11 mouse cellular contexts compared by ENCODE assay signal in the genomic region with DNA sequence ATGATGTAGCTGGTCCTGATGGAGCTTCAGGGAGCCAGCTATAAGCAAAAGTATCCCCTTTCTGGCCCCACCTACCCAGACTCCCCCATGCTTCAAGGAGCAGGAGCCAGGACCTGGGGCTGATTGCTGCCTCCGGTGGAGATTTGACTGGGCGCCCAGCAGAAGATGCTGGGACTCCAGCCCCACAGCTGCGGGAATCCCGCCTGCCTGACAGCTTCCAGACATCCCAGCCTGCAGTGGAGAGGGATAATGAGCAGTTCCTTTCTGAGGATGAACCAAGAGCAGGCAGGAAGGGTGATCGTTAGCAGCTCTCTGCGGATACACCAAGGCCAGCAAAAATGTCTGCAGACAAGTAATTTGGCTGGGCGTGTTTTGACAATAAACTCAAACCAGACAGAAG.
DNase-seq lines count a peak whose midpoint lies in the region; ATAC-seq and TF ChIP-seq lines count a peak whose summit lies in the region.
"Had no signal": no experiment of that assay in that cellular context is flagged by ENCODE, and none has a peak within 500 bp of the region (broad histone marks: within the 10 kb centered on the region; RNA-seq: fewer than 3 reads in every experiment).

No protein-coding gene starts in this region.

- H3K36me3 ChIP-seq in forebrain, postnatal 0 days (ENCODE audit: insufficient read depth): no peaks in the 10 kb centered on the region
- H3K36me3 ChIP-seq in forebrain, embryonic 15.5 days: no peaks in the 10 kb centered on the region
- no peaks in the 10 kb centered on the region for H3K36me3 ChIP-seq in embryonic facial prominence, embryonic 15.5 days
- H3K36me3 ChIP-seq in stomach, embryonic 15.5 days: no peaks in the 10 kb centered on the region

- H3K4me3 ChIP-seq in forebrain, postnatal 0 days (ENCODE audit: low read depth, low read length): no peak overlapping the region
- H3K4me3 ChIP-seq in forebrain, embryonic 15.5 days: no peak overlapping the region
- no peak overlapping the region for H3K4me3 ChIP-seq in embryonic facial prominence, embryonic 15.5 days (replicated peaks)
- H3K4me3 ChIP-seq in stomach, embryonic 15.5 days (replicated peaks): no peak overlapping the region

- TF ChIP-seq CTCF in forebrain, postnatal 0 days (IDR thresholded peaks at IDR 0.05; ENCODE audit: low read depth): no peak

- H3K4me2 ChIP-seq in forebrain, postnatal 0 days (ENCODE audit: low read depth): no peak overlapping the region
- H3K4me2 ChIP-seq in forebrain, embryonic 15.5 days (replicated peaks): no peak overlapping the region
- peak overlapping the region; percentile 10; the same call in 1 of the 2 replicates for H3K4me2 ChIP-seq in embryonic facial prominence, embryonic 15.5 days (replicated peaks)
- no peak overlapping the region for H3K4me2 ChIP-seq in stomach, embryonic 15.5 days

- H3K4me1 ChIP-seq in forebrain, postnatal 0 days (ENCODE audit: insufficient read depth): no peaks in the 10 kb centered on the region
- H3K4me1 ChIP-seq in forebrain, embryonic 15.5 days: peaks cover 12% of the 10 kb centered on the region; the same call in 1 of the 2 replicates
- H3K4me1 ChIP-seq in embryonic facial prominence, embryonic 15.5 days: peaks cover 12% of the 10 kb centered on the region
- H3K4me1 ChIP-seq in stomach, embryonic 15.5 days: no peaks in the 10 kb centered on the region

- H3K27me3 ChIP-seq in forebrain, postnatal 0 days (ENCODE audit: insufficient read depth, low read length): no peaks in the 10 kb centered on the region
- no peaks in the 10 kb centered on the region for H3K27me3 ChIP-seq in forebrain, embryonic 15.5 days
- H3K27me3 ChIP-seq in embryonic facial prominence, embryonic 15.5 days: no peaks in the 10 kb centered on the region
- no peaks in the 10 kb centered on the region for H3K27me3 ChIP-seq in stomach, embryonic 15.5 days (replicated peaks)

- ATAC-seq in forebrain, postnatal 0 days: peak; percentile 66
- no peak for ATAC-seq in forebrain, embryonic 15.5 days (replicated peaks)
- ATAC-seq in embryonic facial prominence, embryonic 15.5 days (ENCODE audit: insufficient number of reproducible peaks, low FRiP score, low TSS enrichment, low read depth): peak; percentile 90
- peak; percentile 60; the same call in 1 of the 2 replicates for ATAC-seq in stomach, embryonic 15.5 days (ENCODE audit: insufficient read depth, low FRiP score, low read depth)
- ATAC-seq: Patski had no signal

- H3K27ac ChIP-seq in forebrain, postnatal 0 days (ENCODE audit: low read depth, low read length): no peak overlapping the region
- no peak overlapping the region for H3K27ac ChIP-seq in forebrain, embryonic 15.5 days (replicated peaks)
- H3K27ac ChIP-seq in embryonic facial prominence, embryonic 15.5 days (replicated peaks): peak overlapping the region; percentile 60
- H3K27ac ChIP-seq in stomach, embryonic 15.5 days: no peak overlapping the region

- no peaks in the 10 kb centered on the region for H3K9me3 ChIP-seq in forebrain, postnatal 0 days (ENCODE audit: low read length)
- no peaks in the 10 kb centered on the region for H3K9me3 ChIP-seq in forebrain, embryonic 15.5 days
- H3K9me3 ChIP-seq in embryonic facial prominence, embryonic 15.5 days (replicated peaks): no peaks in the 10 kb centered on the region
- no peaks in the 10 kb centered on the region for H3K9me3 ChIP-seq in stomach, embryonic 15.5 days

- WGBS in forebrain, postnatal 0 days: 11% methylated on average over 7 of the region's 7 CpGs
- 12% methylated on average over 7 of the region's 7 CpGs for WGBS in forebrain, embryonic 15.5 days
- 5% methylated on average over 7 of the region's 7 CpGs for WGBS in embryonic facial prominence, embryonic 15.5 days
- WGBS in stomach, embryonic 15.5 days: 17% methylated on average over 7 of the region's 7 CpGs

- peak; percentile 53 for DNase-seq in forebrain, postnatal 0 days
- peak; percentile 6 for DNase-seq in retina, embryonic 14.5 days (ENCODE audit: low spot score)
- no peak for DNase-seq in retina, postnatal 1 day
- DNase-seq in heart, adult 18-20 months: no peak
- no peak for DNase-seq in ovary, postnatal 36 days (ENCODE audit: low spot score)
- DNase-seq: cerebellum, adult 9-11 months; lung, postnatal 36 days had no signal

- no peak overlapping the region for H3K9ac ChIP-seq in forebrain, postnatal 0 days
- no peak overlapping the region for H3K9ac ChIP-seq in forebrain, embryonic 15.5 days (replicated peaks)
- no peak overlapping the region for H3K9ac ChIP-seq in embryonic facial prominence, embryonic 15.5 days
- H3K9ac ChIP-seq in stomach, embryonic 15.5 days: no peak overlapping the region

Comparison
In these comparisons a context has a peak if more than half of its experiments do, and no peak if none do; other contexts are left out.
1. DNase-seq: peak in forebrain, postnatal 0 days (single experiment) and retina, embryonic 14.5 days (single experiment); none in retina, postnatal 1 day (single experiment), heart, adult 18-20 months (0 of 2) and ovary, postnatal 36 days (single experiment).